Mouse (Mus musculus) embryonic fibroblast, embryonic 13.5 days (primary cell): ENCODE measurements around the gene Lmtk3.

Experiments used
- CTCF ChIP-seq: IDR thresholded peaks from 2 replicates; pipeline ENCODE4 v1.5.1; 2011; ENCODE audit warnings: mild to moderate bottlenecking, control low read depth, low read length, moderate library complexity, borderline replicate concordance; ENCODE audit not compliant: insufficient read depth
- POLR2A ChIP-seq: IDR thresholded peaks from 2 replicates; pipeline ENCODE4 v1.6.1; 2011; ENCODE audit warnings: low read depth, mild to moderate bottlenecking, control low read depth, low read length, moderate library complexity

GRCm38 (mm10) chr7:45800546-45801204, 17.1 kb downstream of the Lmtk3 start:
- TF ChIP-seq POLR2A: no peak
- TF ChIP-seq CTCF: no peak
